Mouse (Mus musculus): ENCODE results near the gene Fxyd4. TPM values are rescaled to one million over a fixed set of nuclear protein-coding genes. Genes with fewer than 3 reads are reported as not detected.
A peak's percentile ranks its signal among the peaks of the same experiment; 100 is the strongest.

The Fxyd4 gene
- polyA plus RNA-seq, 1 experiment, result 0.41 TPM

DNA sequence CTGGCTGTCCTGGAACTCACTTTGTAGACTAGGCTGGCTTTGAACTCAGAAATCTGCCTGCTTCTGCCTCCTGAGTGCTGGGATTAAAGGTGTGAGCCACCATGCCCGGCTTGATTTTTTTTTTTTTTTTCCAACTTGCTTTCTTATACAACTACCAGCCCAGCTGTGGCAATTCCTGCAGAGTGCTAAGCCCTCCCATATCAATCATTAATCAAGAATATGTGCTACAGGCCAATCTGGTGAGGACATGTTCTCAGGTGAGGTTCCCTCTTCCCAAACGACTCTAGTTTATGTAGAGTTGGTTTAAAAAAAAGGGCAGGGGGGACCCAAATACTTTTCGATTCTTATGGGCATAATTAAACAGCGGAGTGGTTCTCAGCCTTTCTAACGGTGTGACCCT is 39.7 kb downstream of the Fxyd4 start:
- H3K4me3 ChIP-seq (replicated peaks; ENCODE audit: extremely low read depth, low read depth, low read length), result no peak overlapping the region
- TF ChIP-seq CTCF (IDR thresholded peaks at IDR 0.05; ENCODE audit: insufficient read depth, low read length), result no peak
- TF ChIP-seq POLR2A (IDR thresholded peaks at IDR 0.05; ENCODE audit: borderline replicate concordance, extremely low read depth, low read depth, low read length), result no peak
- H3K4me1 ChIP-seq (ENCODE audit: control insufficient read depth, insufficient read depth, low read length), result no peaks in the 10 kb centered on the region
- whole genome bisulfite sequencing, result 72% methylated on average over 5 of the region's 5 CpGs
- DNase-seq, result no peak

DNA sequence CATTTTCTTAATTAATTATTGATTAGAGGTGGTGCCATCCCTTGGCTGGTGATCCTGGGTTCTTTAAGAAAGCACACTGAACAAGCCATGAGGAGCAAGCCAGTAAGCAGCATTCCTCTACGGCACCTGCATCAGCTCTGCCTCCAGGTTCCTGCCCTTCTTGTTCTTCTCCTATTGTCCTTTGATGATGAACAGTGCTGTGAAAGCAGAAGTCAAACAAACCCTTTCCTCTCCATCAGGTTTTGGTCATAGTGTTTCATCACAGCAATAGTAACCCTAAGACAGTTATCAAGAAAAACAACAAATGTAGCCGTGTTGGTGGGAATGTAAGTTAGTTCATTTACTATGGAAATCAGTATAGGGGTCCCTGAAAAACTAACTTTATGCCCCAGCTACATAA is 44.1 kb downstream of the Fxyd4 start:
- no peak for DNase-seq
- Histone ChIP-seq H3K4me3 (replicated peaks; ENCODE audit: extremely low read depth, low read depth, low read length) (no peak overlapping the region), H3K4me1 (ENCODE audit: control insufficient read depth, insufficient read depth, low read length) (no peaks in the 10 kb centered on the region)
- TF ChIP-seq CTCF (IDR thresholded peaks at IDR 0.05; ENCODE audit: insufficient read depth, low read length) (no peak), POLR2A (IDR thresholded peaks at IDR 0.05; ENCODE audit: borderline replicate concordance, extremely low read depth, low read depth, low read length) (no peak)
- 86% methylated on average over 2 of the region's 2 CpGs for WGBS

DNA sequence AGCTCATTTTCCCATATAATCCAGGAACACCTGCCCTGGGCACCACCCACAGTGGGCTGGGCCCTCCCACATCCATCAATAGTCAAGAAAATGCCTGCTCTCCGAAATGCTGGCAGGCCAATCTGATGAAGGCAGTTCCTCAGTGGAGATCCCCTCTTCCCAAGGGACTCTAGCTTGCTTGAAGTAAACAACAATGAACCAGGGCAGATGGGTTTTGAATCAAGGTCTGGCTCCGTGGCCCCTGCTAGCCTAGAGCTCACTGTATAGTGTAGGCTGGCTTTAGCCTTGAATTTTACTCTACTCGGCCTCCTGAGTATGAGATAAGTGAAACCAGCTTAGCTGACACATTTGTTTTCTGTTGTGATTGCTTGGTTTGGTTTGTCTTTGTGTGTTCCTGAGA is 45.1 kb downstream of the Fxyd4 start:
- Histone ChIP-seq H3K4me3 (replicated peaks; ENCODE audit: extremely low read depth, low read depth, low read length) (no peak overlapping the region), H3K4me1 (ENCODE audit: control insufficient read depth, insufficient read depth, low read length) (no peaks in the 10 kb centered on the region)
- no peak for DNase-seq
- WGBS, result 62% methylated on average over 3 of the region's 3 CpGs
- TF ChIP-seq POLR2A (IDR thresholded peaks at IDR 0.05; ENCODE audit: borderline replicate concordance, extremely low read depth, low read depth, low read length) (no peak), CTCF (IDR thresholded peaks at IDR 0.05; ENCODE audit: insufficient read depth, low read length) (no peak)

DNA sequence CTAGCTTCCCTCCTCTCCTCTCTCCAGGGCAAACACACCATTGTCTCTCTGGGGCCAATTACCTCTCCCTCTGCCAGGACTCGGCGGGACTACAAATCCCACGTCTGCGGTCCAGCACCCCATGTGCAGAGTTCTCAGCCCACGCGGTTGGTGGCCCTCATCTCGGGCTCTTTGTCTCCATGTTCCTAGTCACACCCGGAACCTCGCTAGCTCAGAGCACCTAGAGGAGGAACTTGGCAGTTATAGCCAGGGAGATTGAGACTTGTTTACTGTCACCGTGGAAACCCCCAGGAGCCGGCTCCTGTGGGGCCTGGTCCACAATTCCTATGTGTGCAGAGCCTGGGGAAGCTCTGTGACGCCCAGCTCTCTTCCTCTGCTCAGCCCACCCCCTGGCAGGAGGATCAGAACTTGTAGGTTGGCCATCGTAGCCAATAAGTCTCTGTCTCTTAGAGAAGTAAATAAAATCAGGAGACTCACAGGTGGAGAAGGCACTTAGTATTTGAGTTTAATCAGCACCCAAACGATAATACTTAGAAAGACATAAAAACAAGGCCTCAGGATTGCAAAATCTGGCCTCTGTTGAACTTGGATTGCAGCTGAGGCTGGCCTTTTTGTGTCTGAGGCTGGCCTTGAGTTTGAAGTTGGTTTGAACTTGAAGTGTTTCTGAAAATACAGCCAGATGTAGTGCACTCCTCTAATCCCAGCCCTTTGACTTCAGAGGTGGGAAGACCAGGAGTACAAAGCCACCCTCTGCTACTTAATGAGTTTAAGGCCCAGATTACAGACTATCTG is 45.9 kb downstream of the Fxyd4 start:
- no peaks in the 10 kb centered on the region for H3K4me1 ChIP-seq (ENCODE audit: control insufficient read depth, insufficient read depth, low read length)
- DNase-seq, result no peak
- H3K4me3 ChIP-seq (replicated peaks; ENCODE audit: extremely low read depth, low read depth, low read length), result peak overlapping the region; percentile 42
- TF ChIP-seq CTCF (IDR thresholded peaks at IDR 0.05; ENCODE audit: insufficient read depth, low read length), result no peak
- peak; percentile 1; the same call in 1 of the 2 replicates for TF ChIP-seq POLR2A (IDR thresholded peaks at IDR 0.05; ENCODE audit: borderline replicate concordance, extremely low read depth, low read depth, low read length)
- 41% methylated on average over 14 of the region's 14 CpGs for WGBS

DNA sequence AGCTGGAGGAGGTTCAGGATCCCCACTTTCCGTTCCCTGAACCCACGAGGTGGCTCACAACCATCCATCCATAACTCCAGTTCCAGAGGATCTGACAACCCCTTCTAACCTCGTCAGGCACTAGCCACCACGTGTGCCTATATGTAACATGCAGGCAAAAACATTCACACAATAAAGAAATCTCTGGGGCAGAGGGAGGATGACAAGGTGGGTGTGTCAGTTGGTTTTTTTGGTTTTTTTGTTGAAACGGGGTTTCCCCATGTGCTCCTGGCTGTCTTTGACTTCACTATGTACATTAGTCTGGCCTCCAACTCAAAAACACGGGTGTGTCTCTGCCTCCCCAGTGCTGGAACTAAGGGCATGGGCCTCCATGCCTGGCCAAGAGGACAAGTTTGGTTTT is 47.2 kb downstream of the Fxyd4 start:
- Histone ChIP-seq H3K4me1 (ENCODE audit: control insufficient read depth, insufficient read depth, low read length) (no peaks in the 10 kb centered on the region), H3K4me3 (replicated peaks; ENCODE audit: extremely low read depth, low read depth, low read length) (no peak overlapping the region)
- DNase-seq, result no peak
- TF ChIP-seq CTCF (IDR thresholded peaks at IDR 0.05; ENCODE audit: insufficient read depth, low read length) (no peak), POLR2A (IDR thresholded peaks at IDR 0.05; ENCODE audit: borderline replicate concordance, extremely low read depth, low read depth, low read length) (no peak)
- WGBS, result 76% methylated on average over 6 of the region's 6 CpGs

DNA sequence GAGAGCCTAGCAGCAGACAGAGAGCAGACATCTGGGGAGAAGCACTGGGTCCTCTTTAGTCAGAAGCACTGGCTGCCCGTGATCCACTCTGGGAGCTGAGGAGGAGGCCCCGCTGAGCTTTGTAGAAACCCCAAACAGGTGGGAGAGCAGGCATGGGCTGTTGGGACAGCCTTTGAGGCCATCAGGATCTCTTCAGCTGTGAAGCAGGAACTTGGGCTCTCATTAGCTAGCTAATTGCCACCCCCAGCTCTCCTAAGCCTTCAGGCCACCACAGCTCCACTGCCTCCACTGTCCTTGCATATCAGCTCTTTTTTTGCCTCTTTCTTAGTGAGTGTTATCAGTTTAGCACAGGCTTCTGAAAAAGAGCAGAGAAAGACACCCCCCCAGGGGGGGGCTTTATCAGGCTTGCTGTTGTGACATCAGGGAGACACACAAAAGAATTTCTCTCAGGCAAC is 48.8 kb downstream of the Fxyd4 start:
- Histone ChIP-seq H3K4me1 (ENCODE audit: control insufficient read depth, insufficient read depth, low read length) (no peaks in the 10 kb centered on the region), H3K4me3 (replicated peaks; ENCODE audit: extremely low read depth, low read depth, low read length) (no peak overlapping the region)
- no peak for TF ChIP-seq CTCF (IDR thresholded peaks at IDR 0.05; ENCODE audit: insufficient read depth, low read length)
- TF ChIP-seq POLR2A (IDR thresholded peaks at IDR 0.05; ENCODE audit: borderline replicate concordance, extremely low read depth, low read depth, low read length), result no peak
- DNase-seq, result no peak
- WGBS, result 77% methylated on average over 2 of the region's 2 CpGs

DNA sequence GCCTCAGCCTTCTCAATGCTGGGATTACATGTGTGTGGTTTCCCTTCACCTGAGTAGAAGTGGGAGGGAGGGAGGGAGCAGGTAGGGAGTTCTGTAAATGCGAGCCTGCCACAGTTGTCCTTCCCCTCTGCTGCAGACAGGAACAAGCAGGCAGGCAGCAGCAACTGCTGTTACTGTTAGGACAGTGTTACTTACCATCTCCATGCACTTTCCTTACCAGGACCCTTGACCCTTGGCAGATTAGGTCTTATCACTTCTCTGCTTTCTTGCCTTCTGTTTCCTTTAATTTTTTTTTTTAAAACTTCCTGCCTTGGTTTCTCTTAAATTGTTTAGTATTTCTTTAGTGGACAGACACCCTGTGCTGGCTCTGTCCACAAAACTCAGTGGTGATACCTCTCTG is 49.5 kb downstream of the Fxyd4 start:
- Histone ChIP-seq H3K4me1 (ENCODE audit: control insufficient read depth, insufficient read depth, low read length) (no peaks in the 10 kb centered on the region), H3K4me3 (replicated peaks; ENCODE audit: extremely low read depth, low read depth, low read length) (no peak overlapping the region)
- DNase-seq, result no peak
- TF ChIP-seq CTCF (IDR thresholded peaks at IDR 0.05; ENCODE audit: insufficient read depth, low read length) (no peak), POLR2A (IDR thresholded peaks at IDR 0.05; ENCODE audit: borderline replicate concordance, extremely low read depth, low read depth, low read length) (no peak)
- 59% methylated on average over 1 of the region's 1 CpGs for WGBS

DNA sequence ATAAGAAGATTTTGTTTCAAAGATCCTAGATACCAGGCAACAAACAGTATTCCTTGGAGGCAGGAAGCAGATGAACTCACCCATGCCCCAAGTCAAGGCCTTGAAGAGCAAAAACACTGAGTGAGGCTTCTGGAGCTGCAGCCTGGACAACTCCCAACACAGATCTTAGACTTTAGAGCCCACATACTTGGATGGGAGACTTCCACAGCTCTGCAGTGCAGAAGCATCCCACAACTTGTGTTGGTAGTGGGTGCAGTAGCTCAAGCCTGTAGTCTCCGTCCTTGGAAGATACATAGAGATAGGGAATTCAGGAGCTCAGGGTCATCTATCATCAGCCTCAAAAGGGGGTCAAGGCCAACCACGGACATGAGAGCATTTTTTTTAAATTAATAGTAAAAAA is 51.5 kb downstream of the Fxyd4 start:
- TF ChIP-seq CTCF (IDR thresholded peaks at IDR 0.05; ENCODE audit: insufficient read depth, low read length), result no peak
- no peak for TF ChIP-seq POLR2A (IDR thresholded peaks at IDR 0.05; ENCODE audit: borderline replicate concordance, extremely low read depth, low read depth, low read length)
- H3K4me3 ChIP-seq (replicated peaks; ENCODE audit: extremely low read depth, low read depth, low read length), result no peak overlapping the region

More for the DNA sequence above, 51.5 kb downstream of the Fxyd4 start:
- H3K4me1 ChIP-seq (ENCODE audit: control insufficient read depth, insufficient read depth, low read length), result no peaks in the 10 kb centered on the region
- WGBS, result 71% methylated on average over 2 of the region's 2 CpGs
- no peak for DNase-seq

Other genes with a start within 250 kb of the Fxyd4 start
- gene Zfp637, start 96.5 kb downstream of the Fxyd4 start, polyA plus RNA-seq (2012; rRNA removed), result 27.7 and 30.6 TPM in 2 replicates
- 0.38 and 0.99 TPM in 2 replicates for gene Zfp239, start 75.6 kb downstream of the Fxyd4 start, polyA plus RNA-seq (2012; rRNA removed)
- gene Hnrnpf, start 37.4 kb downstream of the Fxyd4 start, polyA plus RNA-seq (2012; rRNA removed), result 100 and 154 TPM in 2 replicates
- 50.3 and 57.1 TPM in 2 replicates for gene Rasgef1a, start 73.7 kb upstream of the Fxyd4 start, polyA plus RNA-seq (2012; rRNA removed)
- gene Csgalnact2, start 201.4 kb upstream of the Fxyd4 start, polyA plus RNA-seq (2012; rRNA removed), result 8.0 and 10.7 TPM in 2 replicates

Measured in lung, adult 2 months (tissue).